Mouse (Mus musculus) retina, embryonic 14.5 days (tissue): Measurements from ENCODE around the gene I830077J02Rik.
"Not testable (repeated sequence)": the region's sequence is repeated elsewhere in the genome, so short reads cannot be mapped to it uniquely, and the experiment has no call there.

ENCODE experiments used
- DNase-seq: peaks from one replicate; pipeline ENCODE4 v3.0.0-alpha.2; 2015; ENCODE audit warnings: low spot score

Gene I830077J02Rik

DNA sequence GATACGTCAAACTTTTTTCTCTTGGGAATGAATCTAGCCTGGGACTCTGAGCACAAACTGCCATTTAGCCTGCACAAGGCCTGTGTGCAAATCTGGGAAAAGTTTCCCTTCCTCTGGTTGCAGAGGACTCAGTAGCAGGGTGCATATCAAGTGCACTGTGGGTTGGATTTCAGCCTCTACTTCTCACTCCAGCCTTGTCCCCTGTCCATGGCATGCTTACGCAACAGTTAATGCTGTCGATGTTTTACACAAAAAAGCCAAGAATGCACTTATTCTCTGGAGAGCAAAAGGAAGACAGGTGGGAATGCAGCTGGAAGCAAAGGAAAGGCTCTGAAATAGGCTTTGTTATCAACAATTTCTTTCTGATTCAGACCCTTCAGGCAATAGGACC is 14.1 kb downstream of the I830077J02Rik start:
- no peak for DNase-seq

DNA sequence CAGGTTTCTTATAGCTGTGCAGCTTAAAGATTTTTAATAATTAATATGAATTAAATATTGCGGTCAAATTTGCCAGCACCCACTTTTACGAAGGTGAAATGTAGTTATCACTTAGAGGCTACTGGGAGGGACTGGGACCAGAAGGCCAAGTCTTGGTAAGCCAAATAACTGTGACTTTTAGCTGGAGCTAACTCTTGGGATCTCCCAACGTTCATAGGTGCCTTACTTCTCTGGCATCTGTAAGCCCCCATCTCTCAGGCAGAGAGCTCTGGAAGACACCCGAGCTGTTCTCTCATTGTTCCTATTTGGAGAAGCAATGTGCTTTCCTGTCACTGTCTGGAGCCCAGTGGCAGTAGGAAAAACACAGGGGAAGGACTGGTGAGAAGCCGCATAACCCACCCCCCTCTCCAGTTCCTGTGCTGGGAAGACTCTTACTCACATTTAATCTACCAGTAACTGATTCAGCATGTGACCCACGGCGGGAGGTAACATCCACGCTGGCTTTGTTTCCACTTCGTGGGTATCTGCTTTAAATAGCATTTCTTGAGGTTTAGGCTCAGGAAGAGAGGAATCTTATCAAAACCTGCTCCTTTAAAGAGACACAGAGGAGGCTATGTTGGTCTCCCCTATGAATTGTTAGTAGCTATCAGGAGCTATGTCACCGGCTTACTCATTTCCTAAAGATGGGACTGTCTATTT is 14.7 kb downstream of the I830077J02Rik start:
- no peak for DNase-seq

DNA sequence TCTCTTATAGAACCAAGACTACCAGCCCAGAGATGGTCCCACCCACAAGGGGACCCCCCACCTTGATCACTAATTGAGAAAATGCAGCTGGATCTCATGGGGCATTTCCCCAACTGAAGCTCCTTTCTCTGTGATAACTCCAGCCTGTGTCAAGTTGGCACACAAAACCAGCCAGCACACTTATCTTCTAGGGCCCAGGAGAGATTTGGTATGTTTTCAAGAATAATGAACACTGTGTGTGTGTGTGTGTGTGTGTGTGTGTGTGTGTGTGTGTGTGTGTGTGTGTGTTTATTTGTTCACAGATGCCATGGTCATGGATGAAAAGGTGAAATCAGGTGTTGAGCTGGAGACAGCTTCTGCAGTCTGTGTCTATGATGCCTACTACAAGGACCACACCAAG is 16.0 kb downstream of the I830077J02Rik start:
- not testable (repeated sequence) for DNase-seq

DNA sequence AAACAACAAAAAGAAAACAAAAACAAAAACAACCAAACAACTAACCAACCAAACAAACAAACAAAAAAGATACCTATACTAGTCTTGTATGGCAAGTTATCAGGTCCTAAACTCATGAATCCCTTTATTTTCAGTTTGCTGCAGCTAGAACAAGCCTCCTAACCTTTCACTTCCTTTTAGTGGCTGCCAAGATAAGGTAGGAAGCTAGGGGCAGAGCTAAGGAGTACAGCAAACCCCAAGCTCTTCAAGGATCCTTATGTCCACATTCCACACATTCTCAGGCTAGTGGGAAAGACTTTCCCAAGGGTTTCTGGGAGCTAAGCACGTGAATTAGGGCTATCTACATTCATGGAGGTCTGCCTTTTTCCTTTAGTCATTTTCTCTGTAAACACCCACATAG is 17.2 kb downstream of the I830077J02Rik start:
- DNase-seq: no peak

DNA sequence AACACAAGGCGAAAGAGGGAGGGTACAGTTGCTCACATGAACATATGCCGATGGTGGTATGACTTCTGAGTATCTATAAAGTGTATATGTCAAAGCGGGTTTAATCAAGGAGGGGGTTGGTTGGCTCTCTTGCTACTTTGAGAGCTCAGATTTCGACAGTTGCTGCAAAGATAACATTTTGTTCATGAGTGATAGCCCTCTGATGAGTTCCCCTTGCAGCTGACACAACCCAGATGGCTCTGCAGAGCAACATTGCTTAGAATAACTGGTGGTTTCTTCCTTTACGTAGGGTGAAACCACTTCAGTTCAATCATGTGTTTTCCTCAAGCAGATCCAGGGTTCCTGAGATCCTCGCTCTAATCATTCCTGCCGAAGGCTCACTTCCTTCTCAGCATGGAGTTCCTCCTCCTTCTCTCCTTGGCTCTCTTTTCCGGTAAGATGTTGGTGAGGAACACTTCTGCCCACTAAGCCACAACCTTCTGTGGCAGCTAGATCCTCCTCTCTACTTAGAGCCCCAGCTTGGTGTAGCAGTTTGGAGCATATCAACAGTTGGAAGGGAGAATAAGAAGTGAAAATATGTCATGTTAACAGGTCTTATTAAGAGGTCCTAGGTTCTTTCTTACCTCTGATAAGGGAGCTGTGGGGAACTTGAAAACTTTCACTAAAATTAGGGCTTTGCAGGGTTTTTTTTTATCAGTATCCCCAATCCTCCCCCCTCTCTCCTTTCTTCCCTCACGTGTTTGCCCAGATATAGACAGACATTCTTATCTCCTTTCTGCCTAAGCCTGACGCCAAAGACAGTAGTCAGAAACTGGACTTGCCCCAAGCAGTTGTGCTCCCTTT is 18.4 kb downstream of the I830077J02Rik start:
- no peak for DNase-seq

DNA sequence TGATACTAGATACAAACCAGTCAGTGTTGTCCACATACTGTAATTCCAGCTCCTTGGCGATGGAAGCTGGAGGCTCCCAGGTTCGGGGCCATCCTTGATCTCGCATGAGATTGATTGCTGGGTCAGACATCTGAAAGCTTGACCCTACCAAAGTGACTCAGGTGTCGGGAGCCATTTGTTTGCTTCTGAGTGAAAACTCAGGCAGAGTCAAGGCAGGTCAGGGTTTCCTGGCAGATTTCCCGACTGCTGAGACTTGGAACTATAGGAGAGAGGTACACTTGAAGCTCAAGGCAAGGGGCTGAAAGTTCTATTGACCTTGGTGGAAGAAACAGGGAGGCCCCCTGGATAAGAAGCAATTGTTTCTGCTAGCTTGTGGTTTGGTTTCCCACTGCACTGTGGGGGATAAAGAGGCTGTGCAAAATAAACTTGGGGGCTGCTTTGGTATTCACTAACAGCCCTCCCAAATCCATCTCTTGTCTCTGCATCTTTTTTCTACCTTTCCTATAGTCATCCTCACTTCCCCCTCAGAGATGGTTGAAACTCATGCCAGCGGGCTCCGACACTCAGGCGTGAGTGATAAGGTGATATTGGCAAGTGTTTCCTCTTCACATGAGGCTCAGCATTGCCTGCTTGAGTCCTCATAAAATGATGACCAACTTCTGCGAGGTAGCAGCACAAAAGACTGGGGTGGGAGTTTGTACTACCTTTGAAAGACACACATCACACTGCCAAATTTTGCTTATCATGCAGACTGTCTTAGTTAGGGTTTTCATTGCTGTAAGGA is 20.2 kb downstream of the I830077J02Rik start:
- DNase-seq: no peak

DNA sequence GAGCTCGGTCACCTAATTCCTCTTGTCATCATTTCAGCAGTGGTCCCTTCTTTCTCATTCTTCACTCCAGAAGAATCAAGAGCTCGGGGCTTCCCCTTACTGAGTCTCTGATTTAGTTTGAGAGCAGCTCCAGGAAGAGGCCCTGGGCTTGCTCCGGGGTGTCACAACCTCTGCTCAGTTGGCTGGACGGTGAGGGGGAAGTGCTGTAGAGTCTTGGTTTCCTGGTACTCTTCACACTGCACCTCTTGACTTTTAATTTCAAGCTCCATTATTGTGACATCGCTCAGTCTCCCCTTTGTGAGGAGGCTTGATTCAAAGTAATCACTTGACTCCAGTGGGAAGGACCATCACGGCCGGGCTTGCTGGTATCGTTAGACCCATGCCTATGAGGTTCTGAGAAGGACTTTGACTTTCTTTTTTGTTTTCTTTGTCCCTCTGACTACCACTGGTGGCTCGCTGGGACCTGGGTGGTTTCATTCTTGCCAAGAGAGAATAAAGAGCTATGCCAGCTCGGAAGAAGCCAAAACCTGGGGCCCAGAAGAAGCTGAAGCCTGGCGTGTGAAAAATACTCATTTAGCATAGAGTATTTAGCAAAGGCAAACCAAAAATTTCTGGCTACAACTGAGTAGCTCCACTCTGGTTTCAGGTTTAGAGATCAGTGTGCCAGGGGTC is 21.8 kb downstream of the I830077J02Rik start:
- no peak for DNase-seq

DNA sequence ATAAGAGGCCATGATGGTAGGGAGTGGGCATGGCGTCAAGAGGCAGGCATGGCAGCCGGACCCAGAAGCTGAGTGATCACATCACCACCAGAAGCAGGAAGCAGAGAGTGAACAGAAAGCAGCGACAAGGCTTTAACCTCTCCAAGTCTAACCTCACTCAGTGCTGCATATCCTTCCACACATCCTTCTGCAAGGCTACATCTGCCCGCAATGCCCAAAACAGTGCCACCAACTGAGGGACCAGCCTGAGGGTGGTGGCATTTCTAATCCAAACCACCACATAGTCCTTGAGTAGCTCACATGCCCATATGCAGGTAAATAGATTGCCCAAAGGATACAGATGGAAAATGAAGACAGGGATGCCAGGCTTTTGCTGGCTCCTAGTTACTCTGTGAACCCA is 23.5 kb downstream of the I830077J02Rik start:
- no peak for DNase-seq

DNA sequence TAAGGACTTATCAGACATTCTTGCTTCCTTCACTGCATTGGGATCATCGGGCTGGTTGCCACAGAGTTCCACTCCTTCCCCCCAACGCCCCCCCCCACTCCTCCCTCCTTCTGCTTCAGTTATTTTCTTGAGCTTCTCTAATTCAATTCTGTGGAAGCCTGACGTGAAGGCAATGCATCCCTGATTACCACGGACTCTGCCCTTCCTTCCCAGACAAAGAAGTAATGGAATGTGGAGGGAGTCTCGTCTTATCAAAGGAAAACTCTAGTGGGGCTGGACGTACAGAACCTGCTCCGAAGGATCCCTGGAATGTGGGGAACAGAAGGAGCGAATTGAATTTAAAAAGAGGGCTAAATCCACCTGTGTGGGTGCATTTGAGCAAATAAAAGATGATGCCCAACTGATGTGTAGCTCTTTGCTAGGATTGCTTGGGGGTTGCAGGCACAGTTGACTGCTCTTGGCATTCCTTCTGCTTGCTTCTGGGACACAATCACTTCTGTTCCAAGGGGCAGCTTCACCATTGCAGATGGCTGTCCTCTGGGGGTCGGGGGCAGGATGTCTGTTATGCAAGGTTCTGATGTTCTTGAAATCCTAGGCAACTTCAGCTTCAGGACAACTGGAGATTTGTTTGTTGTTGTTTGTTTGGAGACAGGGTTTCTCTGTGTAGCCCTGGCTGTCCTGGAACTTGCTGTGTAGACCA is 24.4 kb downstream of the I830077J02Rik start:
- no peak for DNase-seq

DNA sequence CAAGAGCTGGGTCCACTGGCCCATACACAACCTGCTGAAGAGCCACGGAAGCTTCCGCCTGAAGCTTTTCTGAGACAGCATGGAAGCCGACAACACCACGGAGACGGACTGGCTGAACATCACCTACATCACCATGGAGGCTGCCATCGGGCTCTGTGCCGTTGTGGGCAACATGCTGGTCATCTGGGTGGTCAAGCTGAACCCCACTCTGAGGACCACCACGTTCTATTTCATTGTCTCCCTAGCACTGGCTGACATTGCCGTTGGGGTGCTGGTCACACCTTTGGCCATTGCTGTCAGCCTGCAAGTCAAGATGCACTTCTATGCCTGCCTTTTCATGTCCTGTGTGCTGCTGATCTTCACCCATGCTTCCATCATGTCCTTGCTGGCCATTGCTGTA is 27.7 kb downstream of the I830077J02Rik start:
- DNase-seq: no peak

DNA sequence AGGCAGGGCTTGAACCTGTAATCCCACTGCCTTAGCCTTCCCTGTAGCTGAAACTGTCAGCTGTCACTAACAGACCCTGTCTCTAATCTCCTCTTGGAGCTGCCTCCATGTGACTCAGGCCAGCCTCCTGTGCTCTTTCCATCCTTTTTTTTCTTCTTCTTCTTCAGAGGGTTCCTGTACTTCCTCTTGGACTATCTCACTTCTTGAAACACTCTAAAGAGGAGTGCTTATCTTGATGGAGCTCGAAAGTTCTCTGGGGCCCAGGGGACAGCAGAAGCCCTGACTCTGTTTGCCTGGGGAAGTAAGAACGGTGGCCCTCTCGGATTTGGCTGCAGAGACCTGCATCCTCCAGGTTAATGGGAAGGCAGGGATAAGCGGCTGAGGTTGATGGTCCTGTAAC is 28.3 kb downstream of the I830077J02Rik start:
- DNase-seq: no peak

DNA sequence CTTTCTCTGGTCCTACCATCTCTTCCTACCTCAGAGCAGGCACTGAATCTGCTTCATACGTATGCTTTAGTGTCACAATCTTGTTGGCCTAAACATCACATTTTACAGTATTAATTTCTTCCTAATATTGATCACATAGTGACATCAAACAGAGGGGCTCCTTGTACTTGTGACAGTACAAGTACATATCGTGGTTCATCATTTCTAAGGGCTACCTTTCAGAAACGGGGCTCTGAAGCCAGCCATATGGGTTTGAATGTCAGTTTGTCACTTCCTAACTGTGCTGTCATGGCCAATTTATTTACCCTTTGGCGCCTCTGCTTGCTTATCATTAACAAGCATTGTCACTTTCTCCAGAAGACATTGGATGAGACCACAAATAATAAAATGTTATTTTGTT is 31.0 kb downstream of the I830077J02Rik start:
- DNase-seq: no peak

DNA sequence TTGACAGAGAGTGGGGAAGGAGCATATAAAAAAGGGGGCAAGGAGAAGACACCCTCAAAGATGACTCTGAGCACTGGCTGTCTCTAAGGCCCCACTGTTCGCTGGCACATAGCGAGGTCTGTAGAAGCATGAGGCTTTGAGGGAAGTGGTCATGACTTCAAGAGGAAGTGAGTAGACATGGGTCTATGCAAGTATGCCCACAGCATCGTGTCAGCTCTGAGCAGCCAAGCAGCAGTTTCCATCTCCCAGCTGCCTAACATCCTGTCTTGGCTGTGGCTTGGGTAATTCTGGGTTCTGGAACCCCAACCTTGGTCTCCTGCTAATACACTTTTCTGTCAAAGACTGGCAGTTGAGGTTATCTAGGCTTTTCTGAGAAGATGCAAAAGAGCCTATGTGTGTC is 31.7 kb downstream of the I830077J02Rik start:
- DNase-seq: no peak

DNA sequence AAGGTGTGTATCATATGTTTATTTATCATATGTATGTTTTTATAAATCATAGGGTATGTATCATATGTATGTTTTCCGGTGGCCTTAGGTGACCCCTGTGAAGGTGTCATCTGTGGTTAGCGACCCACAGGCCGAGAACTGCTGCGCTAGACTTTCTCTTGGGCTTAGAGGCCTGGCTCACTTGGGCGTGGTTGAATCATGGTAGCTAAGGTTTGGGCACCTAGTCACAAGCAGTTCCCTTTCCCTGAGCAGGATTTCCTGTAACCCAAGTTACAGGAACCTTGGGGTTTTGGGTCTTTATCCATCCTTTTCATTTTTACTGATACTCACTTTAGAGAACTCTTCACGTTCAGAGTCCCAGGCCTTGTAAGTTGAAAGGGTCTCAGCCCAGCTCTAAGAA is 32.2 kb downstream of the I830077J02Rik start:
- DNase-seq: no peak

DNA sequence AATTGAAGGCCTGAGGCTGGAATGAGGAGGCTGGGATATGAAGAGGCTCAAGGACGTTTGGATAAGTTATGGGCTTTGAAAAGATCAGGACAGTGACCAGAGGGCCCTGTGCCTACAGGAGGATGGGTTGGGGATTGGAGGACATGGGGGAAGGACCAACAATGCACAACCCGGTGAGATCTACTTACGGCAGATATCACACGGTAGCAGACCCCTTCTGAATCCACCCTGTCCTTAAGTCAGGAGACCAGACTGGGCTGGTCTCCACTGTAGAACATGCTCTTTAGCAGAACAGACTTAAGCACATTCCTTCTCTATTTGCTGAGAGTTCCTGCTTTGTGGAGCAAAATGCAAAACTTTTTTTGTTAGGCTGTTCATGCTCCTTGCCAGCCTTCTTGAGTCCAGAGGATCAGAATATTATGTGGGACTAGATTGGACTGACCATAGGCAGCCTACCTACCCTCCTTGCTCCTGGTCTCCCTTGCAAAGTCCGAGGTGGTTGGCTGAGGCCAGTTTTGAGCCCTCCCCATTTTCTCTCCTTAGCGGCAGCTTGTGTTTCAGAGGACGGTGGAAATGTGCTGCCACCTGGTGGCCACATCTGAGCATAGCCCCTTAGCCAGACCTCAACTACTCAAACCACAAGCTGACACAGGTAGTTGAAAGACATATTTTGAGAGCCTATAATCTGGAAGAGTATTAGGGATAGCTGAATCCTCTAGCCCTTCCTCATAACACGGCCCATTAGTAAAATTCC is 32.9 kb downstream of the I830077J02Rik start:
- peak; percentile 92 for DNase-seq

DNA sequence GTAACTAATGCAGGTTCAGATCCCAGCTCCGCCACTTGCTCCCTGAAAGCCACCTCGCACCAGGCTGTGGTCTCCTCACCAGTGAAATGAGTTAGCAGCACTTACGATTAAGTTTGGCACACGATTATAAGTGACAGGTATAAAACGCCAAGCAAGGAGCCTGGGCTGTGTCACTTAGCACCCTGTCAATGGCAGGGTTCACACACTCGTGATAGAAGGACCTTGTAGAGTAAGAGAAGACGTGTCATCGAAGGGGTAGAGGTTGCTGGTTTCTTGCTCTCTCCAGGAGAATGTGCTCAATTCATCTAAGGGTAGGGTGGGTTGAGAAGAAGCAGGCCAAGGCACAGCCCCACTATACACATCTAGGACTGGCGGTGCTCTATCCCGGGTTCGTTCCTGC is 33.6 kb downstream of the I830077J02Rik start:
- DNase-seq: no peak

DNA sequence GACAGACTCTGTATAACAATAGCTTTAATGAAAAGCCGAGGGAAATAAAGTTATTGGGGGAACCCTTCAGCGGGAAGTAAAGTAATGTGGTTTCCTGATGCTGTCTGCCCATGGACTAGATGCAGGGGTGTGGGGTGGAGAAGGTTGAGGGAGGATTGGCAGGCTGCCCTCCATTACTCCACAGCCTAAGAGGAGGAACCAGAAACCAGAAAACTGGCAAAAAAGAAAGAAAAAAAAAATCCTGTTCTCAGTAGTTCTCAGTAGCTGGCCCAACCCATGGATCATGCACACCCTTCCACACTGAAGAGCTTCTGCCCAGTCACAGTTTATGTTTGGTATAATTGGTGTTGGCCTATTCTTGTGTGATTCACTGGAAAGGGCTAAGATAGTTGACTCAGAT is 34.1 kb downstream of the I830077J02Rik start:
- no peak for DNase-seq

DNA sequence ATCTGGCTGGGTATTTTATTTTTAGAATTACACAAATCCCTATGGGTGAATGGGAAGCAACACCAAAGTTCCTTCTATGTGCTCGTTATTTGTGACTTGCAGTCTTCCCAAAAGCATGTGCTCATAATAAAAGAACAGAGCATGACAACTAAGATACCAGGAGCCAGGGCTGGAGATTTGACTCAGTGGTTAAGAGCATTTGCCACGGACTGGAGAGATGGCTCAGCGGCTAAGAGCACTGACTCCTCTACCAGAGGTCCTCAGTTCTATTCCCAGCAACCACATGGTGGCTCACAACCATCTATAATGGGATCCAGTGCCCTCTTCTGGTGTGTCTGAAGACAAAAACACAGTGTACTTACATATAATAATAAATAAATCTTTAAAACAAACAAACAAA is 35.7 kb downstream of the I830077J02Rik start:
- DNase-seq: no peak

DNA sequence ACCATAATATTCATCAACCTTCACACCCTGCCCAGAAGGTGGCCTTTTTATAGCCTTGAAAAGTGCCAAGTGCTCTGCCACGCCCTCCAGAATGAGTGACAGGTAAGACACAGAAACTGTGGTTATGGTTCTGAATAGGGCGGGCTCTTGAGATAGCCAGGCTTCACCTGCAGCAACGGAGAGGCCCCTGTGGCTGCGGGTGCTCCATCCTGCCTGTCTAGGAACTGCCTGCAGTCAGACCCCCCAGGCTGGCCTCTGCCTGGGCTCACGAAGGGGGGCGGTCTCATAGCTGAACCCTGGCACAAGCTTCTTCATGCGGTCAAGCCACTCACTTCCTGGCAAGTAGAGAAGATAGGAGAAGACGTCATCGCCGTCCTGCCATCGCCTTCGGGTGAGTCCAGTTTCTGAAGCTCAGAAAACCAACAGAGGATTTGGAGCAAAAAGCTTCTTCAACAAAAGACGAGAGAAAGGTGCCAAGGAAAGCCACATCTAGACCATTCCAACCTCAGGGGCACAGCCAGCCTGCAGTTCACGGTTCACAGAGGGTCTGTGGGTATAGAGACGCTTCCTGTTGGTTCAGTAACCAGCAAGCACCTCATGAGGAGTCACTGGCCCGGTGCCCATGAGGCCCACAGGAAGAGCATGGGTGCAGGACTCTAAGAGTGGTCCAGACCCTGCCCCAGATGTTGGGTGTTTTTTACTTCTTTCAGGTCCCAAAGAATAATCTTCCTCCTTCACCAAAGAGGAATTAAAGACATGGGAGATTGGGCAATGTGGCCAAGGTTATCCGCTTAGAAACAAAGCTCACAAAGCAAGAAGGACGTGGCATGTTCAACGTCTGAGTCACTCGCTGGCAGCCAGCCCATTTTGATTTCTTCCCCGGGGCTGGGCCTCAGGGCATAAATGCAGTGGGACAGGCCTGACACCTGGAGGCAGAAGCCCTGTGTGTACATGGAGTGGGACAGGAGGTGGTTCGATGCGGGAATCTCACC is 37.6 kb downstream of the I830077J02Rik start:
- no peak for DNase-seq
